Mouse (Mus musculus): Measurements from ENCODE around the gene Prkrip1. TPM values are rescaled to one million over a fixed set of nuclear protein-coding genes. Genes with fewer than 3 reads are reported as not detected.

The Prkrip1 gene
- polyA plus RNA-seq, 1 experiment from 2014 or later, result 52.2 TPM

GRCm38 (mm10) chr5:136135571-136136291 lies 63.0 kb downstream of the Prkrip1 start, which contains the start of the genes Lrwd1 and Alkbh4:
TSS of gene Lrwd1 (minus strand) at chr5:136136074.
TSS of gene Alkbh4 (plus strand) at chr5:136136146.
- no peaks in the 10 kb centered on the region for H3K9me3 ChIP-seq (replicated peaks)
- peak; percentile 94 for ATAC-seq (ENCODE audit: insufficient number of reproducible peaks, low FRiP score, low TSS enrichment, low read depth)
- WGBS, result under 1% methylated on average over 60 of the region's 60 CpGs
- H3K27me3 ChIP-seq, result no peaks in the 10 kb centered on the region
- H3K4me3 ChIP-seq (replicated peaks), result peak within 1 kb of the TSS; percentile 62
- H3K4me1 ChIP-seq, result peaks cover 24% of the 10 kb centered on the region
- peak within 1 kb of the TSS; percentile 57 for H3K4me2 ChIP-seq (replicated peaks)
- H3K27ac ChIP-seq (replicated peaks), result peak within 1 kb of the TSS; percentile 71
- H3K9ac ChIP-seq, result peak within 1 kb of the TSS; percentile 72
- peaks cover 43% of the 10 kb centered on the region for H3K36me3 ChIP-seq

Other genes with a start within 250 kb of the Prkrip1 start
- gene Ssc4d, start 224.4 kb downstream of the Prkrip1 start, polyA plus RNA-seq (2015; fragmentation: Nextera tagmentation; extraction: Ambion mirVana), result 2.8 and 3.4 TPM in 2 replicates
- 0.40 and 0.83 TPM in 2 replicates for gene Zp3, start 218.9 kb downstream of the Prkrip1 start, polyA plus RNA-seq (2015; fragmentation: Nextera tagmentation; extraction: Ambion mirVana)
- 35.0 and 36.5 TPM in 2 replicates for gene Dtx2, start 204.2 kb downstream of the Prkrip1 start, polyA plus RNA-seq (2015; fragmentation: Nextera tagmentation; extraction: Ambion mirVana)
- gene Upk3b, start 160.5 kb downstream of the Prkrip1 start, polyA plus RNA-seq (2015; fragmentation: Nextera tagmentation; extraction: Ambion mirVana), result 4.0 and 5.4 TPM in 2 replicates
- 41.7 and 48.4 TPM in 2 replicates for gene Upk3bl, start 144.5 kb downstream of the Prkrip1 start, polyA plus RNA-seq (2015; fragmentation: Nextera tagmentation; extraction: Ambion mirVana)
- gene Rasa4, start 115.0 kb downstream of the Prkrip1 start, polyA plus RNA-seq (2015; fragmentation: Nextera tagmentation; extraction: Ambion mirVana), result 13.4 and 13.6 TPM in 2 replicates
- gene Polr2j, start 82.3 kb downstream of the Prkrip1 start, polyA plus RNA-seq (2015; fragmentation: Nextera tagmentation; extraction: Ambion mirVana), result 205 and 222 TPM in 2 replicates
- gene Lrwd1, start 62.9 kb downstream of the Prkrip1 start, polyA plus RNA-seq (2015; fragmentation: Nextera tagmentation; extraction: Ambion mirVana), result 36.8 and 40.0 TPM in 2 replicates
- 21.6 and 22.7 TPM in 2 replicates for gene Alkbh4, start 62.8 kb downstream of the Prkrip1 start, polyA plus RNA-seq (2015; fragmentation: Nextera tagmentation; extraction: Ambion mirVana)
- gene Orai2, start 28.2 kb downstream of the Prkrip1 start, polyA plus RNA-seq (2015; fragmentation: Nextera tagmentation; extraction: Ambion mirVana), result 17.1 and 18.3 TPM in 2 replicates
- gene Sh2b2, start 47.6 kb upstream of the Prkrip1 start, polyA plus RNA-seq (2015; fragmentation: Nextera tagmentation; extraction: Ambion mirVana), result 8.2 and 9.1 TPM in 2 replicates